Mouse (Mus musculus) natural killer cell, adult 2 months (primary cell): ENCODE data around the gene Pxmp4.

ENCODE experiments used
- DNase-seq, 2 experiments: peaks; one replicate each; pipeline ENCODE4 v3.0.0; 2022; ENCODE audit warnings: low spot score in 2 of 2

The Pxmp4 gene

DNA sequence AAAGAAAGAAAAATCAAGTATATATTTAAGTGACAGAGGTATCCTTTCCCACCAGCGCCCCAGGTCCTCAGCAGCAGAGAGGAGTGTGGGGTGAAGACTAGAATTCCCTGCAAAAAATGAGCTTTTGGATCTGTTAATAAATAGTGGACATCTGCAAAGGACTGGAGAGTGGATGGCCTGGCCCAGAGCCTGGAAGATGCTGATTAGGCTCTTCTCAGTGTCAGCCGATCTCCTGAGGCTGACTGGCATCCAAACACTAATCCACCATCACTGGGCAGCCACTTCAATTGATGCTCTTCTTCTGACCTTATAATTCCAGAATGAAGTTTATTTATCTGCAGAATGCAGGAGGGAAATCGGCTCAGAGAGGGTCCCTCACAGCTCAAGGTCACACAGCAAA is 30.5 kb downstream of the Pxmp4 start:
- DNase-seq, result no peak

DNA sequence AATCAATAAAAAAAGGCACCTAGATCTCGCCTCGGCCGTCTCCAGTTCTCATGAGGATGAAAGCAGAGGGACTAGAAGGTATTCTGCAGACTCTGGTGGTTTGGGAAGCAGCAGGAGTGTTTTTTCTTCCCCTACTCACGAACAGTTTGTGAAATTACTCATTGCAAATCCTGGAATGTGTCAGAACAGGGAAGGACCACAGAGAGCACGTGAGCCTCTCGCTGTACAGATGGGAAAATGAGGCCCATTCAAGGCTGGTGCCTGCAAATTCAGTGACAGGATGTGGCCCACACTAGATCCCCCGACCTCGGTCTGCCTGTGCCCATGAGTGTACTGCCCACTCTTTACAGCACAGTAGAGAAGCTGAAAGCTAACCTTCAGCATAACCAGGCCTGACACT is 31.5 kb downstream of the Pxmp4 start:
- no peak for DNase-seq

DNA sequence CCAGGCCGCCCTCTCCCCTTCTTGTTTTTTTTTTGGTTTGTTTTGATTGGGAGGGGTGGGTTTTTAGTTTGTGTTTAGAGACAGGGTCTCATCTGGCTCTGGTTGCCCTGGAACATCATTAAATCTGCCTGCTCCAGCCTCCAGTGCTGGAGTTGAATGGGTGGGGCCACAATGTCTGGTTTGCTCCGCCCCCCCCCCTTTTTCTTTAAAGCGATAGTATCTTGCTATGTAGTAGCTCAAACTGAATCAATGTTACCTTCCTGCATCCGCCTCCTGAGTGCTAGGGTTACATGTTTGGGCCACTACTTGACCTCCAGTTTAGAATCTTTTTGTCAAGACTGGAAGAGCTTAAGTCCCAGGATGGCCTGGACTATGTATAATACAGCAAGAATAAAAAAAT is 32.2 kb downstream of the Pxmp4 start:
- DNase-seq, result no peak

DNA sequence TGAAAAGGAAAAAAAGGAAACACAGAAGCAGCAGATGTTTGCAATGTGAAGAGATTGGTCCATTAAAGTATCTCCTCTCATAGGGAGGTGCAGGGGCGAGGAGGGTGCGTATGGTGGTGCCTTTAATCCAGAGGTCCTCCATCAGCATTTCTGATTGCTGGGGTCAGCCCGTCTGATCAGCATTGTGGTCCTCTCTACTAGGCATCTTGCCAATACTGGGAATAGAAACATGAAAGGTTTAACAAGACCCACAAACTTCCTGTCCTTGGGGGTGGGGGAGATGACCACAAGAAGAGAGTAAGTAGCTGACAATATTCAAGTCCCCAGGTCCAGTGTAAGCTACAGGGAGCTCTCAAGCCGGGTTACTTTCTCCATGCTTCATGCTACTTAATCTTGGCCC is 32.8 kb downstream of the Pxmp4 start:
- DNase-seq, result no peak

DNA sequence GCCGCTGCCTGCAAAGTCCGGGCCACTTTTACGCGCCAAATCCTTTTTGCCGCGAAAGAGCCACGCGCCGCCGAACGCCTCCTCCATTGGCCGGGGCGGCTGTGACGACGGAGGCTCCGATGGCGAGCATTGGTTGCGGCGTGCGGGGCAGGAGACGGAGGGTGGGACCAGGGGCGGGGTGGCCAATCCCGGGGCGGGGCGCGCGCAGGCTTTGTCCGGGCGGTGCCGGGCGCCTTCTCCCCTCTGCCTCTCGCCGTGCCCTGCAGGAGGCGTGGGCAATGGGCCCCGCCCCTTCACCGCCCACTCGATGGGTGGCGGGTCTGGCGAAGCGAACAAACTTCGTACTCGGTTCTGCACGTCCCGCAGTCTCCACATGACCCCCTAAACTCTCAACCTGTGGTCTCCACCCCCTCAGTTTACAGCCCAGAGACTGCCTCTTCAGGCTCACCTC is 33.6 kb downstream of the Pxmp4 start, which contains the start of gene E2f1:
TSS of gene E2f1 (minus strand) at position 57 of the 451 bp plus-strand sequence.
- peak; percentile 88 to 92 for DNase-seq

DNA sequence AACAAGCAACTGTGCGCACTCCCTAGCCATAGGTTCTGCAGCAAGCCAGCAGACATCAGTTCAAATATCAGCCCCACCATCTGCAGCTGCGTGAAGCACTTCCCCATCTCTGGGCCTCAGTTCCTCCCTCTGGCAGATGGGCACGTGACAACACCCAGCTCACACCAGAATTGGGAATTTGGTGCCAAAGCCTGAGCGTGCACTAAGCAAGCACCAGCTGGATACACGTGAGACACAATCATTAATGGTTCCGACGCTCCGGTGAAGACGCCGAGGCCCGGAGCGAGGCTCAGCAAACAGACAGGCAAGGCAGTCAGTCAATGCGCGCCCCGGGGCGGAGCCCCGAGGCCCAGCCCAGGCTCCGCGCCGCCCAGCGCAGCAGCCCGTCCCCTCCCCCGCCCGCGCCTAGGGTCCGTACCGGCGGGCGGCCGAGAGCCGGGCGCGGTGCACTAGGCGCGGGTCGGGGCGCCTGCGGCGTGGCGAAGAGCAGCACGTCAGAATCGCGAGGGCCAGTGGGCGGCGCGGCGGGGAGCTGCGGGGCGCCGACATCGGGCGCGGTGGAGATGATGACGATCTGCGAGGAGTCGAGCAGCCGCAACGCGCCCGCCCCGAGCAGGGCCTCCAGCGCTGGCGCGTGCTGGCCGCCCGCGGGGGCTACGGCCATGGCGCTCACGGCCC is 34.3 kb downstream of the Pxmp4 start:
- peak in 1 of 2 experiments; percentile 48 for DNase-seq

DNA sequence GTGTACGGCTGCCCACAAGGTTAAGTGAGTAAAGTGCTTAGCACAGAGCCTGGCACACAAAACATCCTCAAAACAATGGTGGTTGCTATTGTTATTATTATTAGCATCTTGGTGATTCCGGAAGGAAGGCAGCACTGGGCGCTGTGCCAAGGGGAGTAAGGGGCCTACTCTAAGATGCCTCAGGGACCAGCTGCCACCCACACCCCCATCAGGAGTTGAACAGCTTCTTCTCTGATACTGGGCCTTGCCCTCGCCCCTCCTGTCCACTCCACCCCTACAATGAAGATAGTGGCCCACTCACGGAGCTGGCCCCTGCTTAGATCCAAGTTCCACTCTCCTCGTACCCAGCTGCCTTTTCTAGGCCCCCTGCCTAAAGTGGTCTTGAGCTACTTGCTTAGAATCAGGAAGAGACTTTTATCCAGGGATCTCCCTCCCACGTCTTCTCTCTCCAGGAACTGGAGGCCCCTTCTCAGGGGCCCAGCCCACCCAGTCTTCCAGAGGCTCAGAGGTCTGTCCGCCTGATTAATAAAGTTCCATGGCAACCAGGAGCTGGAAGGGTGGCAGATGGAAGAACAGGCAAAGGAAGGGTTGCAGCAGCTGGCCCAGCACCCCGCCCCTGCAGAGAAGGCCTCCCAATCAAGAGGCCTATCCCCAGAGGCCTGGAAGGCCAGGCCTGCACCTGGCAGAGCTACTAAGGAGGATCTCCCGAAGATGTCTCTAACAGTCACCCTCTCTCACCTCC is 35.0 kb downstream of the Pxmp4 start:
- no peak for DNase-seq

DNA sequence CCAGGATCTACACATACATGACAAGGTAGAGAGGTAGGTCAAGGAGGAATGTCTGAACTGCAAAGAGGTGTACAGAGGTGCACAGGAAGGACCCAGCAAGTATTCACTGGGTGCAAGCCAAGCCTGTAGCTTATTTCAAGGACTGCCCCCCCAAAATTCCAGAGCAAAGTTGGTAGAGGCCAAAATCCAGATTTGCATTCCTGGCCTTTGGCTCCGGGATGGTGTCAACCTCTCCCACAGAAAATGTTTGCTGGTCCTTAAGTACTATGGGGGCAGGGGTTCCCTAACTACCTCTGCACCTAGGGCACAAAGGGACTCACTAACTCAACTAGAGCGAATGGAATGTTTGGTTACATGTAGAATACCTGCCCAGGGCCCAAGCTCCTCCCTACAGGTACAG is 35.7 kb downstream of the Pxmp4 start:
- no peak for DNase-seq

DNA sequence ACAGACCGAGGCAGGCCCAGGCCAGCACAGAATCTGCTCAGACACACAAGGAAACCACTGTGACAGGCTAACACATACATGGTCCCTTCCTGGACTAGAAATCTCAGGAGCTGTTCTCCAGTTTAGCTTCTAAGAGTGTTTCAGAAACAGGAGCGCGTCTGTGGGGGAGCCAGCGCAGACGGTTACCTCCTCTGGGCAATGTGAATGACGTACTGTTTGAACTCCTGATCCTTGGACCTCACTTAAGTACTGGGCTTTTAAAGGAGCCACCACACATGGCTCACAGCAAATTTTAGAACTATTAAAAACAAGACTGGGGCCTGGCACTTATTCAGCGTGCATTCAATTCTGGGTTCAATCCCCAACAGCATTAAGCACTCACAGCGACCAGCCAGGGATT is 36.9 kb downstream of the Pxmp4 start:
- DNase-seq, result no peak

DNA sequence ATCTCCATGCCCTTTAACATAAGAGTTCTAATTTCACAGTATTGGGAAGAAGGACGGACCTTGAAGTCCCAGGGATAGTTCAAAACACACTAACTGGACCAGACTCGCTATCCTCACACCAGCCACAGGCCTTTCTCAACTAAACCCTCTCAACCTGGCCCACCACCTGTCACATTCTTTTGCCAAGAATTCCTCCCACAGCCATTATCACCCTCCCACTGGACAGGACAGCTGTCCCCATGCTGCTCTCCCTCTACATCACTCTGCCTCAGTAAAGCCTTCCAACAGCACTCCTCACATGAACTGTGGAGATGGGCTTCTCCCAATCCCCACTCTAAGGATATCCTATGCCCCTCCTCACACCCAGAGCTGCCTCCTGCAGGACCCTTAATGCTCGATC is 37.9 kb downstream of the Pxmp4 start:
- DNase-seq, result no peak

DNA sequence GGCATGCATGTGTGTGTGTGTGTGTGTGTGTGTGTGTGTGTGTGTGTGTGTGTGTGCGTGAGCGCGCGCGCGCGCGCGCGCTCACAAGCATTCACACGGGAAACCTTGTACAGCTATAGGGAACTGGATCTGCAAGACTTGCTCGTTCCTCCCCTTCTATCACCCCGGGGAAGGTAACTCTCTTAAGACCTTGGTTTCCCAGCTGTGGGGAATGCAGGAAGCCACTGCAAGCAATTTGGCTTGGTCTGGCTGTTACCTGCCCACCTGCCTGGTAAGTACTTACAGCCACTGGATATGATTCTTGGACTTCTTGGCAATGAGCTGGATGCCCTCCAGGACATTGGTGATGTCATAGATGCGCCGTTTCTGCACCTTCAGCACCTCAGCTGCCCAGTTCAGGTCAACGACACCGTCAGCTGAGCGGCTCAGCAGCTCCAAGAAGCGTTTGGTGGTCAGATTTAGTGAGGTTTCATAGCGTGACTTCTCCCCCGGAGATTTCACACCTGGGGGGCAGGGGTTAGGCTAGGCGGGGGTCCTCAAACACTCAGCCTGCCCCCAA is 39.8 kb downstream of the Pxmp4 start:
- DNase-seq, result no peak

DNA sequence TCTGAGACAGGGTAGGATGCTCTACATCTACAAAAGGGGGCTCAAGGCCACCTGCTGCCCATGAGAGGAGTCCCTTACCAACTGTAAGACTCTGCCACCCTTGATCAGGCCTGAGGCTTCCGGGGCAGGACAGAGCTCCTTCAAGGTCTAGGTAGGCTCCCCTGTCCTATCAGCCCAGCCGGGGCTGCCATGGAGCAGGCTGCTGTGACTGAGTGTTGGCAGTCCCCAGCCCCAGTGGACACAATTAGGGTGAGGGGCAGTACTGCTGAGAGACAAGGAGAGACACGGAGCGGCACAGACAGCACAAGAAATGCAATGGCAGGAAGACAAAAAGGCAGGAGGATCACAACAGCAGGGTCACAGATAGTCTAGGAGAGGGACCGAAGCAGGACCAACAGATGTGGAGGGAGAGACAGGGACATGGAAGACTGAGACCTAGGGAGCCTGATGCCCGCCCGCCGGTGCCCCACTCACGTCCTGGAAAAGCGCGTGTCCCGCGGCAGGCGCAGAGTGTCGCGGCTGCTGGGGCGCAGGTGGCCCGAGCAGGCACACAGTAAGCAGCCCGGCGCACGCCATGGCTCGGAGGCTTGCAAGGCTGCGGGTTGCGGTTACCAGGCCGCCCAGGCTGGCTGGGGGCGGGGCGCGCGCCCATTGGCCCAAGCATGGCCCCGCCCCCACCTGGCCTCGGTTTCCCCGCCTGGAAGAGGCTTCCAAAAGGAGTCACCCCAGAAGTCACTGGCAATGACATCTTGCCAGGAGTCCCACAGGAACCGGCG is 45.1 kb downstream of the Pxmp4 start, which contains the start of gene Necab3:
TSS of gene Necab3 (minus strand) at position 627 of the 776 bp plus-strand sequence.
- DNase-seq, result peak in 1 of 2 experiments; percentile 35

DNA sequence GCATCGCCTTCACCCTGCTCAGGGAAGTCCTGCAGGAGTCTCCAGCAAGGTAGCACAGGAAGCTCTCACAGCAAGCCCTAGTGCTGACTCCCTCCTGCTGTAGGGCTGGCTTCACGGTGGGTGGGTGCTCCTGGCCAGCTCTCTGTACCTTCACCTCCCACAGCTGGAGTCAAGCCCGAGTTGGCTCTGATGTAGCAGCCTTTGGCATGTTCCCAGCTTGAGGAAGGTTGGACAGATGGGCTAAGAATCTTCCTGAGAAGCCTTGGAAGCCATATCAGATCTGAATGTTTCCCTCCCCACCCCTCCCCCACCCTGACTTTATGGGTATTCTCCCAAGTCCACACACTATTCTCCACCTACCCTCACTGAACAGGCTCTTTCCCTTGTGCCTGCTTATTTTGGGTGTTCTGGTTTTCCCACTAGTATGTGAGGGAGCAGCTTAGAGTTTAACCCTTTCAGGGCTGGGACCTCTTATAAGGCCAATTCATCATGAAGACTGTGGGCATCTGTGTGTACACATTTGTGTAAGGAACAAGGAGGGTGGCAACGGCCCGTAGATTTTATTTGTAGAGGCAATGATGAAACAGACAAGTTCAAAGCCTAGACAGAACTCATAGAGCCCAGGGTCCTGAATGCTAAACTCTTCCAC is 46.2 kb downstream of the Pxmp4 start:
- DNase-seq, result no peak

DNA sequence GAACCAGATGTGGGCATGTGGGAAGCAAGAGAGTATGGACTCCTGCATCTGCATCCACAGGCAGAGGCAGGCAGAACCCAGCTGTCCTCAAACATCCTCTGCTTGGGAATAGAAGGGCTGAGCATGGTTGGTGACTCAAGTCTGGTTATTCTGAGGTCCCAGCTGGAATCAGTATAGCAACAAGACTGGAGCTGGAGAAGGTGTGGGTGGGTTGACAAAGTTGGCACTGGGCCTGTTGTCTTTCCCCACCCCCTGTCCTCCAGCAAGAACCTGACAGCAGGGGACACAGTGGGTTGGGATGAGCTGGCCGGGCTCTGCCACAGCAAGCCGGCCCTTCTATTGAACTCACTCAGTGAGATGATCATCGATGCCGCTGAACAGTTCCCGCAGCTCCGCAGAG is 48.3 kb downstream of the Pxmp4 start:
- no peak for DNase-seq

DNA sequence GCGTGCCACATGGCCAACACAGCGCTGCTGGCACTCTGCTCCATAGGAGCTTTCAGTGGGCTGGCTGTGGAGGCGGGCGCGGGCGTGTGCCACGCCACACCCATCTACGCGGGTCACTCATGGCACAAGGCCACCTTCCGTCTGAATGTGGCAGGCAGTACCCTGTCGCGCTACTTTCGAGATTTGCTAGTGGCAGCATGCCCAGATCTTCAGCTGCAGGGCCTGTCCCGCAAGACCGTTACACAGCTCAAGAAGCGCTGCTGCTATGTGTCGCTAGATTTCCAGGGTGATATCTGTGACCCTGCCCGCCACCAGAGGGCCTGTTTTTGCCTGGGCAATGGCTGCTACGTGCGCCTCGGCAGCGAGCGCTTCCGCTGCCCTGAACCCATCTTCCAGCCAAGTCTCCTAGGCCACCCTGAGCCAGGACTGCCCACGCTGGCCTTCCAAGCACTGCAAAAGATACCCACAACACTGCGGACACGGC is 51.0 kb downstream of the Pxmp4 start:
- peak; percentile 54 to 64 for DNase-seq

DNA sequence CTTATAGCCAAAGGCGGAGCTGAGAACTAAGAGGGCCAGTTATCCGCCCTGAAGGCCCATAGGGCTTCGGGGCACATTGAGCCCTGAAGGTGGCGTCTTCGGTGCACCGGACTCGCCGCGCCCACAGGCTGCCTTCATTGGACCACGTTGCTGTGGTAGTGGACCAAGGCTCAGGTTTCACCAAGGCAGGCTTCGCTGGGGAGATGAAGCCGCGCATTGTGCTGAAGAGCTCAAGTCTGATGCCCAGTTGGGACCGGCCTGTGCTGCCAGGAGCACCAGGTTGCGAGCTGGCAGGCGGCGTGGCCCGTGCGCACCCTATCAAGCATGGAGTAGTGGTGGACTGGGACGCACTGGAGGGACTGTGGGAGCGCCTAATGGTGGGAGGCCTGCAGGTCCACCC is 51.6 kb downstream of the Pxmp4 start:
- no peak for DNase-seq

DNA sequence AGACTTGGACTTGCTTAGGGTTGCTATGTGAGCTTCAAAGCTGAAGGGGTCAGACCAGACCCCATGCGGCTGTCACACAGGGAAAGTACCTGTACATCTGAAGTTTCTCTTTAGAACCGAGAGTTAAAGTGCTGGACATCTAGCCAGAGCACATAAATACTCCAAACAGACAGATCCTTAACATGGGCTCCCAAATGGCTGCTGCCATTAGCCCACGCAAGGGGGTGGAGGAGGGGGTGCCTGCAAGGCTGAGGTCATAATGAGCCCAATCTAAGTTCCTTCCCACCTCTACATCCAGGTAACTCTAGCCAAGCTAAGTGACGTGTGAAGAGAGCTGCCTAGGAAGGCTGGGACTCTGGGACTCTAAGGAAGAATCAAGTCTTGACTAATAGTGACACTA is 52.0 kb downstream of the Pxmp4 start, which contains the start of gene Actl10:
TSS of gene Actl10 (plus strand) at position 301 of the 400 bp plus-strand sequence.
- no peak for DNase-seq

DNA sequence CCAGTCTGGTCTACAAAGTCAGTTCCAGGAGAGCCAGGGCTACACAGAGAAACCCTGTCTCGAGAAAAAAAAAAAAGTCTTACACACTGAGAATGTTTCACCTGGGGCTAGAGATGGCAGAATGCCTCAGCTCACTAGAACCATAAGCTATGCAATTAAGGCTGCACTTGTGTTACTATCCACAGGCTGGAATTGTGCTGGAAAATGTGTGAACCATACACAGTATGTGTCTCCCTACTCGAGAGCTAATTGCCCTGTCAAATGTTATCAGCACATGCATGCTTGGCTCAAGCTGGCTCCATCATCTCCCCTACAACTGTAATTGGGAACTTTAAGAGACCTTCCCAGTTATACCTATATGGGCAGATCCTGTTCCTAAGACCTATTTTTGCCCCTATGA is 52.6 kb downstream of the Pxmp4 start:
- no peak for DNase-seq

DNA sequence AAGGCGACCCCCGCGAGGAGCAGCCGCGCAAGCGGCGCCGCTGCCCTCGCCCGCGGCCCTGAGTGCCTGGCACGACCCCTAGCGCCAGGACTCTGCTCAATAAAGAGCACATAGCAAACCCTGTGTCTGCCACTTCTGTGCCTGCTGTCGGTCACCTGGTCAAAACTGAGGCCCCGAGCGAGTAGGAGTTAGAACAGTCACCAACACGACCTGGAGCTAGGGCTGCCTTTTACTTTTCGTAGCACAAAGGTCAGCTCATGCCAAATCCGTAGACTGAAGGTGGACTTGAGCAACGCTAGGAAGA is 53.7 kb downstream of the Pxmp4 start:
- DNase-seq, result no peak

DNA sequence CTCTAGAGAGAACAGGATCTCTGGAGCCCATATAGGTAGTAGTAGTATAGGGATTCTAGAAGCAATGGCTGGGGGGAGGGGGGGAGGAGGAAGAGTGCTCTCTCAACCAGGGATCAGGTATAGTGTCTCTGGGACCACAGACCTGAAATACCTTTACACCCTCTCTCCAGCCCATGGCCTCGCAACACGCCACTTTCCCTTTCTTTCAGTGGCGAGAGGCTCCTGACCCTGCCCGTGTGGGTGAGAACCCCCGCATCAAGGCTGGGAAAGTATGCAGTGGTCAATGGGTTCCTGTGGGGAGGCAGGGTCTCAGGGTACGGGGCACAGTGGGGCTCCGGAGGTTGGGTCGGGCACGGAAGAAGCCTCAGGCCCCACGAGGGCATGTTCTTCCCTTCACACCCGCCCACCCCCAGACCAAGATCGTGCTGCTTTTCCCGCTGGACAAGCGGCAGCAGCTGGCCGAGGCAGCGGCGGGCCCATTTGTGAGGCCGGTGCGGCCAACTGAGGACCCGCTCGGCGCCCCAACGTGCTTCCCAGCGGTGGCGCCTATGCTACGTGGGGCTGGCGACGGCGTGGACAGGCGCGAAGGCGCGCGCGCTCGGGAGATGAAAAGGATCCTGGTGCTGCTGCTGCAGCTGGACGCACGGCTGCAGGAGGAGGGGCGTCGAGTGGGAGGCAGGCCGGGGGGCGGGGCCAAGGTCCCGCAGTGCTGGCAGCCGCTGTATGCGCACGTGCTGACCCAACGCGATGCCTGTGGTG is 54.2 kb downstream of the Pxmp4 start:
- DNase-seq, result no peak

DNA sequence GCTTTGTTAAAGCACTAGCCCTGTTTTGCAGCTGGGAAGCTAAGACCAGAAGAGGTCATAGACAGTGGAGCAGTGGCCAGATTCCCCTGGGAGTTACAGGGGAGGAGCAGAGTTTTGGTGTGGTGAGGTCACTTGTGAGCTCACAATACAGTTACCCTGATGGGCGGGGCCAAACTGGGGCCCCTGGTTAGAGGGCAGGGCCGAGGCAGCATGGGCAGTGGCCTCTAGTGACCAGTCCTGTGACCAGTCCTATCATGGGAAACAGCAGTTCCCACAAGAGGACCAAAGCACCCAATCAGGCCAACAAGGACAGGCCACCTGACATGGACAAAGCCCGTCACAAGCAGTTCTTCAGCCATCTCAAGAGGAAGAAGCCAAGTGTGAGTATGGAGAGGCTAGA is 54.8 kb downstream of the Pxmp4 start:
- no peak for DNase-seq
